Mouse (Mus musculus) forebrain, embryonic 15.5 days (tissue): ENCODE results near the gene Sox12. TPM values are rescaled to one million over a fixed set of nuclear protein-coding genes. Genes with fewer than 3 reads are reported as not detected.

Experiments
- ATAC-seq: fragments of 200-750 bp; cut with Nextera tagmentation; replicated peaks from 2 replicates; pipeline ENCODE4 v1.8.0; 2017; ENCODE audit warnings: mild to moderate bottlenecking, moderate TSS enrichment, moderate library complexity
- H3K27ac ChIP-seq: fragments of 300-500 bp; sonication (generic); replicated peaks from 2 replicates; pipeline ENCODE4 v1.5.1; 2015; ENCODE audit warnings: mild to moderate bottlenecking, inconsistent platforms
- H3K27me3 ChIP-seq: fragments of 300-500 bp; sonication (generic); 2 replicates; pipeline ENCODE4 v1.6.1; 2015; ENCODE audit warnings: inconsistent platforms
- H3K36me3 ChIP-seq: fragments of 300-500 bp; sonication (generic); 2 replicates; pipeline ENCODE4 v1.6.1; 2015; ENCODE audit warnings: mild to moderate bottlenecking, inconsistent platforms
- H3K4me1 ChIP-seq: fragments of 300-500 bp; sonication (generic); 2 replicates; pipeline ENCODE4 v1.6.1; 2015; ENCODE audit warnings: inconsistent platforms
- H3K4me2 ChIP-seq: fragments of 300-500 bp; sonication (generic); replicated peaks from 2 replicates; pipeline ENCODE4 v1.6.1; 2015; ENCODE audit warnings: mild to moderate bottlenecking, inconsistent platforms
- H3K4me3 ChIP-seq: fragments of 300-500 bp; sonication (generic); 2 replicates; pipeline ENCODE4 v1.5.1; 2015; ENCODE audit warnings: mild to moderate bottlenecking, inconsistent platforms
- H3K9ac ChIP-seq: fragments of 300-500 bp; sonication (generic); replicated peaks from 2 replicates; pipeline ENCODE4 v1.6.1; 2015; ENCODE audit warnings: mild to moderate bottlenecking, inconsistent platforms
- H3K9me3 ChIP-seq: fragments of 300-500 bp; sonication (generic); 2 replicates; pipeline ENCODE4 v1.6.1; 2016; ENCODE audit warnings: inconsistent platforms
- WGBS: fragments of 180-500 bp; shearing (Covaris S2); methylation state at CpG from one replicate; pipeline ENCODE4 v1.1.7; 2015; ENCODE audit warnings: mixed read lengths; 5-methylcytosine and 5-hydroxymethylcytosine counted together
- polyA plus RNA-seq: library from polyadenylated mRNA; unstranded; fragments of >200 nt; fragmentation: Nextera tagmentation; extraction: Ambion mirVana; gene quantifications from 2 replicates; pipeline ENCODE4 v1.2.1, GENCODE M21; 2015

The Sox12 gene
- polyA plus RNA-seq, 1 experiment from 2014 or later: 18.3 TPM

GRCm38 (mm10) chr2:152398691-152399090 lies 828 bp upstream of the Sox12 start:
- Histone ChIP-seq H3K36me3 (no peaks in the 10 kb centered on the region), H3K27ac (peak overlapping the region; percentile 100), H3K27me3 (no peaks in the 10 kb centered on the region), H3K9me3 (no peaks in the 10 kb centered on the region), H3K4me1 (peaks cover 40% of the 10 kb centered on the region), H3K9ac (peak overlapping the region; percentile 96), H3K4me3 (peak overlapping the region; percentile 86), H3K4me2 (peak overlapping the region; percentile 93)
- WGBS: under 1% methylated on average over 38 of the region's 38 CpGs
- ATAC-seq: peak; percentile 74

GRCm38 (mm10) chr2:152397004-152397589 lies 766 bp downstream of the Sox12 start:
- peak overlapping the region; percentile 96 for H3K9ac ChIP-seq
- peak overlapping the region; percentile 100 for H3K27ac ChIP-seq
- WGBS: under 1% methylated on average over 72 of the region's 77 CpGs
- H3K27me3 ChIP-seq: no peaks in the 10 kb centered on the region
- peak overlapping the region; percentile 86 for H3K4me3 ChIP-seq
- peaks cover 46% of the 10 kb centered on the region for H3K4me1 ChIP-seq
- ATAC-seq: peak; percentile 6
- no peaks in the 10 kb centered on the region for H3K9me3 ChIP-seq
- no peaks in the 10 kb centered on the region for H3K36me3 ChIP-seq
- H3K4me2 ChIP-seq: peak overlapping the region; percentile 93

- H3K9ac ChIP-seq: peak overlapping the region; percentile 96
Measured at GRCm38 (mm10) chr2:152396110-152397003, 1.5 kb downstream of the Sox12 start.

GRCm38 (mm10) chr2:152395271-152395920 lies 2.5 kb downstream of the Sox12 start:
- Histone ChIP-seq H3K9ac (peak overlapping the region; percentile 96), H3K36me3 (no peaks in the 10 kb centered on the region), H3K27me3 (no peaks in the 10 kb centered on the region), H3K4me2 (peak overlapping the region; percentile 93), H3K27ac (peak overlapping the region; percentile 100), H3K4me3 (peak overlapping the region; percentile 86), H3K9me3 (no peaks in the 10 kb centered on the region), H3K4me1 (peaks cover 46% of the 10 kb centered on the region)
- 15% methylated on average over 13 of the region's 13 CpGs for WGBS
- ATAC-seq: no peak

More at GRCm38 (mm10) chr2:152396110-152397003, 1.5 kb downstream of the Sox12 start:
- H3K27ac ChIP-seq: peak overlapping the region; percentile 100
- peaks cover 46% of the 10 kb centered on the region for H3K4me1 ChIP-seq
- H3K36me3 ChIP-seq: no peaks in the 10 kb centered on the region
- no peaks in the 10 kb centered on the region for H3K27me3 ChIP-seq
- peak overlapping the region; percentile 93 for H3K4me2 ChIP-seq
- no peaks in the 10 kb centered on the region for H3K9me3 ChIP-seq
- WGBS: under 1% methylated on average over 40 of the region's 46 CpGs
- peak; percentile 57 for ATAC-seq
- H3K4me3 ChIP-seq: peak overlapping the region; percentile 86

- H3K9ac ChIP-seq: no peak overlapping the region
- no peak overlapping the region for H3K27ac ChIP-seq
- ATAC-seq: no peak
- peaks cover 31% of the 10 kb centered on the region for H3K4me1 ChIP-seq
- 53% methylated on average over 9 of the region's 9 CpGs for WGBS
- no peaks in the 10 kb centered on the region for H3K36me3 ChIP-seq
- H3K27me3 ChIP-seq: no peaks in the 10 kb centered on the region
- H3K4me3 ChIP-seq: peak overlapping the region; percentile 86; the same call in 1 of the 2 replicates
- no peaks in the 10 kb centered on the region for H3K9me3 ChIP-seq
- peak overlapping the region; percentile 93 for H3K4me2 ChIP-seq
Measured at GRCm38 (mm10) chr2:152393225-152394017, 4.4 kb downstream of the Sox12 start.

GRCm38 (mm10) chr2:152392786-152393185 lies 5.1 kb downstream of the Sox12 start:
- H3K9me3 ChIP-seq: no peaks in the 10 kb centered on the region
- H3K9ac ChIP-seq: no peak overlapping the region
- 14% methylated on average over 3 of the region's 3 CpGs for WGBS
- H3K4me1 ChIP-seq: peaks cover 29% of the 10 kb centered on the region
- H3K36me3 ChIP-seq: no peaks in the 10 kb centered on the region
- no peak for ATAC-seq
- no peak overlapping the region for H3K4me2 ChIP-seq
- H3K4me3 ChIP-seq: no peak overlapping the region
- 0 out of 2 replicates have a peak overlapping the region, but pooled peaks have one; percentile 2 for H3K27ac ChIP-seq
- H3K27me3 ChIP-seq: no peaks in the 10 kb centered on the region

GRCm38 (mm10) chr2:152384191-152384590 lies 13.7 kb downstream of the Sox12 start:
- Histone ChIP-seq H3K36me3 (no peaks in the 10 kb centered on the region), H3K27me3 (no peaks in the 10 kb centered on the region), H3K9me3 (no peaks in the 10 kb centered on the region), H3K9ac (no peak overlapping the region), H3K4me1 (no peaks in the 10 kb centered on the region), H3K4me2 (no peak overlapping the region), H3K4me3 (no peak overlapping the region), H3K27ac (no peak overlapping the region)
- 86% methylated on average over 4 of the region's 4 CpGs for WGBS
- no peak for ATAC-seq

GRCm38 (mm10) chr2:152376345-152376741 lies 21.5 kb downstream of the Sox12 start, which contains the start of gene Nrsn2:
Nrsn2 (minus strand) TSS chr2:152376638.
- Histone ChIP-seq H3K9me3 (no peaks in the 10 kb centered on the region), H3K27ac (peak within 1 kb of the TSS; percentile 85), H3K4me2 (peak within 1 kb of the TSS; percentile 48), H3K4me3 (peak within 1 kb of the TSS; percentile 35), H3K4me1 (peaks cover 21% of the 10 kb centered on the region), H3K27me3 (no peaks in the 10 kb centered on the region), H3K9ac (peak within 1 kb of the TSS; percentile 48), H3K36me3 (no peaks in the 10 kb centered on the region)
- WGBS: under 1% methylated on average over 16 of the region's 16 CpGs
- peak; percentile 80 for ATAC-seq

GRCm38 (mm10) chr2:152375652-152376344 lies 22.1 kb downstream of the Sox12 start:
- ATAC-seq: peak; percentile 77
- peak overlapping the region; percentile 85 for H3K27ac ChIP-seq
- WGBS: 1% methylated on average over 21 of the region's 21 CpGs
- H3K4me3 ChIP-seq: peak overlapping the region; percentile 35
- H3K4me2 ChIP-seq: peak overlapping the region; percentile 48
- H3K27me3 ChIP-seq: no peaks in the 10 kb centered on the region
- H3K9ac ChIP-seq: peak overlapping the region; percentile 48
- H3K36me3 ChIP-seq: no peaks in the 10 kb centered on the region
- H3K9me3 ChIP-seq: no peaks in the 10 kb centered on the region
- peaks cover 21% of the 10 kb centered on the region for H3K4me1 ChIP-seq

GRCm38 (mm10) chr2:152373547-152373946 lies 24.3 kb downstream of the Sox12 start:
- 81% methylated on average over 9 of the region's 9 CpGs for WGBS
- H3K36me3 ChIP-seq: no peaks in the 10 kb centered on the region
- H3K27me3 ChIP-seq: no peaks in the 10 kb centered on the region
- no peak overlapping the region for H3K27ac ChIP-seq
- H3K4me1 ChIP-seq: peaks cover 21% of the 10 kb centered on the region
- ATAC-seq: no peak
- H3K4me3 ChIP-seq: no peak overlapping the region
- H3K9ac ChIP-seq: no peak overlapping the region
- no peaks in the 10 kb centered on the region for H3K9me3 ChIP-seq
- H3K4me2 ChIP-seq: no peak overlapping the region

- no peak for ATAC-seq
- H3K36me3 ChIP-seq: no peaks in the 10 kb centered on the region
- H3K4me1 ChIP-seq: peaks cover 21% of the 10 kb centered on the region
- no peak overlapping the region for H3K9ac ChIP-seq
- no peak overlapping the region for H3K27ac ChIP-seq
- 74% methylated on average over 4 of the region's 4 CpGs for WGBS
- no peaks in the 10 kb centered on the region for H3K9me3 ChIP-seq
- H3K27me3 ChIP-seq: no peaks in the 10 kb centered on the region
- no peak overlapping the region for H3K4me2 ChIP-seq
- H3K4me3 ChIP-seq: no peak overlapping the region
Measured at GRCm38 (mm10) chr2:152372661-152373060, 25.2 kb downstream of the Sox12 start.
